Mouse (Mus musculus) Patski (cell line): ENCODE measurements around the gene Mesp1. TPM values are rescaled to one million over a fixed set of nuclear protein-coding genes. Genes with fewer than 3 reads are reported as not detected.

Experiments
- ATAC-seq: fragments of 100-300 bp; one replicate; pipeline ENCODE4 v1.8.0; 2021
- CTCF ChIA-PET: fragments of 350-600 bp; sonication (Branson Sonifier 250); formaldehyde crosslinking; loops from one replicate; lab custom pipeline; 2022; ENCODE audit warnings: inconsistent platforms; lab: Charles Lee
- POLR2A ChIA-PET: fragments of 350-600 bp; sonication (Branson Sonifier 250); formaldehyde crosslinking; loops from one replicate; lab custom pipeline; 2022; ENCODE audit warnings: antibody characterized with exemption, inconsistent platforms; lab: Charles Lee
- DNase-seq: peaks from one replicate; pipeline ENCODE4 v3.0.0-alpha.2; 2011; ENCODE audit warnings: low read depth, low spot score
- H3K27me3 ChIP-seq: fragments of 371-371 bp; one replicate; pipeline ENCODE4 v1.5.1; 2021
- CTCF ChIP-seq: fragments of 100-300 bp; IDR thresholded peaks from one replicate; pipeline ENCODE4 v1.5.1; 2021
- in situ Hi-C: fragments of 300-500 bp; cut with MboI; formaldehyde crosslinking; loops from 3 replicates; pipeline ENCODE4 v1.11.1; 2018; ENCODE audit warnings: low pct_unique_long_range_greater_than_20kb, mixed read lengths
- polyA plus RNA-seq: library from polyadenylated mRNA; unstranded; gene quantifications from one replicate; pipeline ENCODE4 v1.2.3, GENCODE M21; 2021

The Mesp1 gene
- not detected for polyA plus RNA-seq

- CTCF ChIA-PET = interaction anchor here (1.5 kb wide), 1 partner anchor 120 kb away, joined by 8 read pairs; no protein-coding TSS in a partner anchor
These were observed at the start of gene Mesp1 for GRCm38 (mm10) chr7:79793688-79794087. Gene Mesp1 (minus strand): TSS chr7:79793788.

GRCm38 (mm10) chr7:79842163-79842562 lies 48.6 kb upstream of the Mesp1 start:
- TF ChIP-seq CTCF = no peak
- no peak for ATAC-seq
- in situ Hi-C loops = no loop called here
- CTCF ChIA-PET = interaction anchor here (1.0 to 1.5 kb wide), 3 partner anchors 16 to 21 kb away, joined by 3 read pairs; no protein-coding TSS in a partner anchor
- no peaks in the 10 kb centered on the region for H3K27me3 ChIP-seq
- POLR2A ChIA-PET = interaction anchor here (0.9 kb wide), 1 partner anchor 31 kb away, joined by 3 read pairs; no protein-coding TSS in a partner anchor
- DNase-seq = no peak

More at GRCm38 (mm10) chr7:79793688-79794087, at the start of gene Mesp1:
- TF ChIP-seq CTCF = no peak
- peaks cover 20% of the 10 kb centered on the region for H3K27me3 ChIP-seq
- in situ Hi-C loops = no loop called here
- no peak for ATAC-seq
- POLR2A ChIA-PET = no interaction called here
- DNase-seq = no peak

DNA sequence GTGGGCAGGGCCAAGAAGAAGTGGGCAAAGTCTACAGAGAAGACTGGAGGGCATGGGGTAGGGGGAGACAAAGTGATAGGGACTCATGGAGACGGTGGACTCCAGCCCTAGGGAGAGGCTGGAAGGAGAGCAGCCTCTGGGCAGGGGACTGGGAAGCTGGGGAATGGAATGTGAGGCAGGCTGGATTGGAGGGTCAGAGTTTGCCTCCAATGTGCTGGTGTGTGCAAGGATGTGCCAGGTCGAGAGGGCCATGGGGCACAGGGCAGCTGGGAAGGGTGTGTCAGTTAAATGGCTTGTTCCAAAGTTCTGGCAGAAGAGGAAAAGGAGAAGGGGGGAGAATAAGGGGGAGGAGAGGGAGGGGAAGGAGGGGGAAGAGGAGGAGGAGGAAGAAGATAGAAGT lies 43.7 kb upstream of the Mesp1 start:
- ChIA-PET CTCF (no interaction called here), POLR2A (no interaction called here)
- DNase-seq (no peak), ATAC-seq (no peak)
- in situ Hi-C loops = no loop called here
- H3K27me3 ChIP-seq = no peaks in the 10 kb centered on the region
- TF ChIP-seq CTCF = no peak

- in situ Hi-C loops = no loop called here
- POLR2A ChIA-PET = no interaction called here
- ATAC-seq = no peak
- no peak for TF ChIP-seq CTCF
- CTCF ChIA-PET = no interaction called here
- DNase-seq = no peak
- no peaks in the 10 kb centered on the region for H3K27me3 ChIP-seq
These were observed 41.6 kb upstream of the Mesp1 start for GRCm38 (mm10) chr7:79835196-79835595.

- DNase-seq = no peak
- H3K27me3 ChIP-seq = no peaks in the 10 kb centered on the region
- POLR2A ChIA-PET = no interaction called here
- no peak for ATAC-seq
- no peak for TF ChIP-seq CTCF
- in situ Hi-C loops = no loop called here
- CTCF ChIA-PET = interaction anchor here (1.2 kb wide), 1 partner anchor 52 kb away, joined by 5 read pairs; no protein-coding TSS in a partner anchor
These were observed 39.4 kb upstream of the Mesp1 start for GRCm38 (mm10) chr7:79832980-79833379.

- ATAC-seq (no peak), DNase-seq (no peak)
- H3K27me3 ChIP-seq = no peaks in the 10 kb centered on the region
- no peak for TF ChIP-seq CTCF
- ChIA-PET CTCF (interaction anchor here (1.4 kb wide), 1 partner anchor 17 kb away, joined by 3 read pairs; no protein-coding TSS in a partner anchor), POLR2A (no interaction called here)
- in situ Hi-C loops = no loop called here
These were observed 38.0 kb upstream of the Mesp1 start for GRCm38 (mm10) chr7:79831585-79831984.

DNA sequence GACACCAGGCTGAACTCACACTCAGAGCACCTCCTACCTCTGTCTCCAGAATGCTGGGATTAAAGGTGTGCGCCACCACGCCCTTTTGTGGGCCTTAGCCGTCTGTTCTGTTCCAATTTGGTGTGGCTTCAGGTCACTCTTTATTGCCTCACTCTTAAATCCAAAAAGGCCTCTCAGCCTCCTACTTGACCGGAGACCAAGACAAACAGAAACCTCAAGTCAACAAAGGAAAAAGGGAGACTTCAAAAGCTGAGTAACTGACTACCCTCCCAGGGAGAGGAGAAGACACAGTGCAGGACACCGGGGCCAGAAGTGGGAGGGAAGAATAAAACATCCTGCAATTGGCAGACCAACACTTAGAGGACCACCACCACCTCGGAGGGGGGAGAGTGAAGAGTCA lies 37.6 kb upstream of the Mesp1 start:
- ATAC-seq (no peak), DNase-seq (no peak)
- ChIA-PET POLR2A (no interaction called here), CTCF (interaction anchor here (1.4 kb wide), 1 partner anchor 16 kb away, joined by 3 read pairs; no protein-coding TSS in a partner anchor)
- in situ Hi-C loops = no loop called here
- H3K27me3 ChIP-seq = no peaks in the 10 kb centered on the region
- no peak for TF ChIP-seq CTCF

GRCm38 (mm10) chr7:79828341-79828740 lies 34.8 kb upstream of the Mesp1 start:
- no peaks in the 10 kb centered on the region for H3K27me3 ChIP-seq
- in situ Hi-C loops = no loop called here
- ChIA-PET CTCF (no interaction called here), POLR2A (no interaction called here)
- no peak for TF ChIP-seq CTCF
- DNase-seq (no peak), ATAC-seq (no peak)

- CTCF ChIA-PET = interaction anchor here (1.6 kb wide), 1 partner anchor 21 kb away, joined by 3 read pairs; no protein-coding TSS in a partner anchor
- peaks cover 8% of the 10 kb centered on the region for H3K27me3 ChIP-seq
- TF ChIP-seq CTCF = no peak
- in situ Hi-C loops = no loop called here
- DNase-seq (no peak), ATAC-seq (no peak)
- POLR2A ChIA-PET = no interaction called here
These were observed 28.6 kb upstream of the Mesp1 start for GRCm38 (mm10) chr7:79822092-79822695.

GRCm38 (mm10) chr7:79819996-79820395 lies 26.4 kb upstream of the Mesp1 start:
- ATAC-seq (no peak), DNase-seq (no peak)
- ChIA-PET POLR2A (no interaction called here), CTCF (interaction anchor here (1.0 kb wide), 1 partner anchor 16 kb away, joined by 4 read pairs; no protein-coding TSS in a partner anchor)
- TF ChIP-seq CTCF = no peak
- in situ Hi-C loops = no loop called here
- peaks cover 8% of the 10 kb centered on the region for H3K27me3 ChIP-seq

DNA sequence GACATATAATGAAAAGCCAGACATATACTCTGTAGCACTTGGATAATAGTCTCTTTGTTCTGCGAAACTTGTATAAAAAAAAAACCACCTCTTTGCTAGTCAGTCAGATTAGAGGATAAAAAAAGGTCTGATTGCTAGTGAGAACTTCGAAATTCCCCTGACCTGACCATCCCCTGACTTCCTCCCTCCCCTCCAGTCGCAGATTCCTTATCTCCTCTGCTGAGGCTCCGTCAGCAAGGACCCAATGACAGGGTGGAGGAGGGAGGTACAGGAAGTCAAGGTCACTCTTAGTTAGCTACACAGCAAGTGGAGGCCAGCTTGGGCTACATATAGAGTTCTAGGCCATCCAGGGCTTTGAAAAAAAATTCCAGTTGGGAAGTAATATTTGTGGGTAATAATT lies 25.9 kb upstream of the Mesp1 start:
- no peak for TF ChIP-seq CTCF
- DNase-seq (no peak), ATAC-seq (no peak)
- in situ Hi-C loops = no loop called here
- CTCF ChIA-PET = no interaction called here
- H3K27me3 ChIP-seq = peaks cover 8% of the 10 kb centered on the region
- POLR2A ChIA-PET = no interaction called here
